Mouse (Mus musculus) spleen, adult 2 months (tissue): Measurements from ENCODE around the gene H2-Eb2. TPM values are rescaled to one million over a fixed set of nuclear protein-coding genes. Genes with fewer than 3 reads are reported as not detected.
A peak's percentile ranks its signal among the peaks of the same experiment; 100 is the strongest.

Experiments
- DNase-seq, 2 experiments: peaks; one replicate each; pipeline versions ENCODE4 v3.0.0 to v3.0.0-alpha.2; 2012 to 2021; ENCODE audit warnings: low spot score in 2 of 2, low read depth in 1 of 2
- H3K27ac ChIP-seq: fragments of 200-500 bp; 2 replicates; pipeline ENCODE4 v1.5.1; 2012; ENCODE audit warnings: low read length, inconsistent platforms; ENCODE audit not compliant: insufficient read depth
- H3K27me3 ChIP-seq: fragments of 200-500 bp; 2 replicates; pipeline ENCODE4 v1.6.1; 2012; ENCODE audit warnings: mild to moderate bottlenecking, moderate library complexity, low read length, inconsistent platforms; ENCODE audit not compliant: control insufficient read depth, insufficient read depth
- H3K36me3 ChIP-seq: fragments of 200-500 bp; 2 replicates; pipeline ENCODE4 v1.6.1; 2012; ENCODE audit warnings: mild to moderate bottlenecking, low read length, inconsistent platforms; ENCODE audit not compliant: control insufficient read depth, insufficient read depth
- H3K4me1 ChIP-seq: fragments of 200-500 bp; 2 replicates; pipeline ENCODE4 v1.6.1; 2011; ENCODE audit warnings: inconsistent platforms; ENCODE audit not compliant: control insufficient read depth, insufficient read depth, insufficient read length
- H3K4me3 ChIP-seq: fragments of 200-500 bp; 2 replicates; pipeline ENCODE4 v1.5.1; 2011; ENCODE audit warnings: mild to moderate bottlenecking, inconsistent platforms; ENCODE audit not compliant: insufficient read depth, insufficient read length; ENCODE audit errors: extremely low read depth
- CTCF ChIP-seq: fragments of 200-500 bp; IDR thresholded peaks from 2 replicates; pipeline ENCODE4 v1.5.1; 2011; ENCODE audit warnings: mild to moderate bottlenecking, inconsistent platforms; ENCODE audit not compliant: insufficient read depth, insufficient read length, insufficient replicate concordance; ENCODE audit errors: extremely low read depth
- POLR2A ChIP-seq: fragments of 200-500 bp; IDR thresholded peaks from 2 replicates; pipeline ENCODE4 v1.6.1; 2011; ENCODE audit warnings: low read depth, low read length, inconsistent platforms
- WGBS: fragments of 180-500 bp; shearing (Covaris S2); methylation state at CpG from one replicate; pipeline ENCODE4 v1.1.7; 2018; 5-methylcytosine and 5-hydroxymethylcytosine counted together
- polyA plus RNA-seq: library from polyadenylated mRNA; depleted of rRNA; stranded (reverse); fragments of >200 nt; gene quantifications from 2 replicates; pipeline ENCODE4 v1.2.3, GENCODE M21; 2012; rRNA removed

The H2-Eb2 gene
- polyA plus RNA-seq, result 11.4 and 13.5 TPM in 2 replicates

- 30% methylated on average over 4 of the region's 4 CpGs for WGBS
- DNase-seq, result peak; percentile 73 to 81
- TF ChIP-seq POLR2A (peak; percentile 55), CTCF (no peak)
- H3K27me3 ChIP-seq, result no peaks in the 10 kb centered on the region
- H3K4me1 ChIP-seq, result peaks cover 27% of the 10 kb centered on the region
- peak within 1 kb of the TSS; percentile 78 for H3K27ac ChIP-seq
- H3K4me3 ChIP-seq, result peak within 1 kb of the TSS; percentile 47
- no peaks in the 10 kb centered on the region for H3K36me3 ChIP-seq
Measured at GRCm38 (mm10) chr17:34325436-34325835, at the start of gene H2-Eb2. H2-Eb2 (plus strand) TSS chr17:34325665.

- Histone ChIP-seq H3K4me3 (no peak overlapping the region), H3K4me1 (peaks cover 9% of the 10 kb centered on the region; the same call in 1 of the 2 replicates), H3K36me3 (peaks cover 39% of the 10 kb centered on the region), H3K27me3 (no peaks in the 10 kb centered on the region), H3K27ac (no peak overlapping the region)
- DNase-seq, result no peak
- TF ChIP-seq POLR2A (no peak), CTCF (no peak)
- 90% methylated on average over 1 of the region's 1 CpGs for WGBS
Measured at GRCm38 (mm10) chr17:34280499-34281038, 44.9 kb upstream of the H2-Eb2 start.

- no peak for DNase-seq
- peaks cover 9% of the 10 kb centered on the region; the same call in 1 of the 2 replicates for H3K4me1 ChIP-seq
- no peaks in the 10 kb centered on the region for H3K27me3 ChIP-seq
- no peak overlapping the region for H3K27ac ChIP-seq
- H3K4me3 ChIP-seq, result no peak overlapping the region
- TF ChIP-seq POLR2A (no peak), CTCF (no peak)
- H3K36me3 ChIP-seq, result peaks cover 45% of the 10 kb centered on the region
- 76% methylated on average over 1 of the region's 1 CpGs for WGBS
Measured at GRCm38 (mm10) chr17:34281836-34282235, 43.6 kb upstream of the H2-Eb2 start.

- peak overlapping the region; percentile 13; the same call in 1 of the 2 replicates for H3K27ac ChIP-seq
- no peaks in the 10 kb centered on the region for H3K27me3 ChIP-seq
- peaks cover 38% of the 10 kb centered on the region for H3K36me3 ChIP-seq
- H3K4me3 ChIP-seq, result peak overlapping the region; percentile 89
- WGBS, result 81% methylated on average over 4 of the region's 4 CpGs
- DNase-seq, result no peak
- TF ChIP-seq CTCF, result no peak
- no peak for TF ChIP-seq POLR2A
- peaks cover 13% of the 10 kb centered on the region; the same call in 1 of the 2 replicates for H3K4me1 ChIP-seq
Measured at GRCm38 (mm10) chr17:34285371-34285770, 40.1 kb upstream of the H2-Eb2 start.

GRCm38 (mm10) chr17:34285848-34286247, 39.6 kb upstream of the H2-Eb2 start:
- 0 out of 2 replicates have a peak overlapping the region, but pooled peaks have one; percentile 51 for H3K27ac ChIP-seq
- no peak; the same call in 1 of the 2 replicates for TF ChIP-seq POLR2A
- peak; percentile 67; the same call in 1 of the 2 replicates for TF ChIP-seq CTCF
- WGBS, result 50% methylated on average over 4 of the region's 4 CpGs
- H3K27me3 ChIP-seq, result no peaks in the 10 kb centered on the region
- peaks cover 38% of the 10 kb centered on the region for H3K36me3 ChIP-seq
- H3K4me3 ChIP-seq, result peak overlapping the region; percentile 89
- peak in 1 of 2 experiments; percentile 73 for DNase-seq
- peaks cover 15% of the 10 kb centered on the region; the same call in 1 of the 2 replicates for H3K4me1 ChIP-seq

- H3K27ac ChIP-seq, result peak overlapping the region; percentile 99
- peak overlapping the region; percentile 89 for H3K4me3 ChIP-seq
- 38% methylated on average over 5 of the region's 5 CpGs for WGBS
- no peaks in the 10 kb centered on the region for H3K27me3 ChIP-seq
- no peak for DNase-seq
- no peak for TF ChIP-seq POLR2A
- no peak for TF ChIP-seq CTCF
- H3K4me1 ChIP-seq, result peaks cover 16% of the 10 kb centered on the region; the same call in 1 of the 2 replicates
- H3K36me3 ChIP-seq, result peaks cover 34% of the 10 kb centered on the region
Measured at GRCm38 (mm10) chr17:34286501-34286900, 39.0 kb upstream of the H2-Eb2 start.

- Histone ChIP-seq H3K27me3 (no peaks in the 10 kb centered on the region), H3K4me3 (peak overlapping the region; percentile 89), H3K4me1 (peaks cover 16% of the 10 kb centered on the region; the same call in 1 of the 2 replicates), H3K27ac (peak overlapping the region; percentile 99), H3K36me3 (peaks cover 31% of the 10 kb centered on the region)
- WGBS, result 27% methylated on average over 6 of the region's 6 CpGs
- no peak for TF ChIP-seq POLR2A
- no peak for DNase-seq
Measured at GRCm38 (mm10) chr17:34286999-34287398, 38.5 kb upstream of the H2-Eb2 start.
